Mouse (Mus musculus): ENCODE data around the gene Gm1113.

Gm1113 gene

DNA sequence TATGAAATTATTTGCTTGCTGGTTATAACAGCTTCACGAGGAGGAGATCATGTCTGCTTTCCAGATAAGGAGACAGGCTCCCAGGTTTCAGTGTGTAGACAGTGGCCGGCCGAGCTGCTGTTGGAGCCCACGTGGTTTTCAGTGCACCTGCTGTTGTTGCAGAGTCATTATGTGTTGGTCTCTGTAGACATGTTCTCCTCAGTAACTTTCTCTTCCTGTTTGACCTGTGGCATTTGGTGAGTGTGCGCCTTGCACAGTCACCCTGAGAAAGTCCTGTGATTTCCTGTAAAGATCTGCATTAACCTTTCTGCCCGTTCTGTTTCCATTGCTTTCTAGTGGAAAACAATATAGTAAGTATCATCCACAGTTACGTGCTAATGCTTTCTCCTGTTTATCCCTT is 42.7 kb downstream of the Gm1113 start:
- no peak for DNase-seq (ENCODE audit: low spot score)

DNA sequence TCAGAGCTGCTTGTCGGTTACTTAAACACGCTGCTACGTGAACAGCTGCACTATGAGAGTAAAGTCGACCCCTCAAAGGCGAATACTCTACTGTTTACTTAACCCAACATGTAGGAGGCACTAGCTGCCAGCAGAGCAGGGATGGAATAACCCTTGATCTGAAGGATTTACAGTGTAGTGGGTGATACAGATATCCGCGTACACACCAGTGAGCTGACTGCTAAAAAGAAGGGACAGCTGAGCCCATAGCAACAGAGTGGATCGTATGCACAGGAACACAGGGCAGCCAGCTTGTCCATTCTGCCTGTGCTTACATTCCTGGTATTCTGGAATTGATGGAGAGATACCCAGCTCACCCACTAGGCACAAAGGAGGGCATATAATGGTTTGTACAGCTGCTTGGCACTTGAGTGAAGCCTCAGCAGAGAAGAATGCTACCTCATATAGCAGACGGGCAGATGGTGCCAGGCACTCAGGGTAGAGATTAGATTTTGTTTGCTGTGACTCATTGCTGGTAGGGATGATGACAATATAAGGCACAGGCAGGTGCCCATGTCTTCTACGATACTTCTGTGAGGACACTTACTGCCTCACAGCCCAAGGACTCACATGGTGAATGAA is 43.9 kb downstream of the Gm1113 start:
- no peak for DNase-seq (ENCODE audit: low spot score)

DNA sequence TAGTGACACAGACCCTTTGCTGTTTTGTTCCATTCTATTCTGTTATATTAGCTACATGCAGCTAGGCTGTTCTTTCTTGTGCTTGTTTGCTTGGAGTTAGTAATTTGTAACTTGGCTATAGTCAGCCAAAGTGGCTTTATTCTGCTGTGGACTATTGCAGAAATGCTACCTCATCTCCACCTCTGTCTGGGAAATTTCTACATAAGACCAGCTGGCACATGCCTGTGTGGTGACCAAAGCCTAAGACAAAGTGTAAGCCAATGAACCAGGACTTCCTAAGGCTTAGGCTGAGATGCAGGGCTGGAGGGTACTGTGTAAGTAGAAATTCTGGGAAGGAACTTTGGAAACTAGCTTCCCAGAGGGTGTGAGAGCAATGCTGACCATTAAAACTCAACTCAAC is 49.2 kb downstream of the Gm1113 start:
- no peak for DNase-seq (ENCODE audit: low spot score)

DNA sequence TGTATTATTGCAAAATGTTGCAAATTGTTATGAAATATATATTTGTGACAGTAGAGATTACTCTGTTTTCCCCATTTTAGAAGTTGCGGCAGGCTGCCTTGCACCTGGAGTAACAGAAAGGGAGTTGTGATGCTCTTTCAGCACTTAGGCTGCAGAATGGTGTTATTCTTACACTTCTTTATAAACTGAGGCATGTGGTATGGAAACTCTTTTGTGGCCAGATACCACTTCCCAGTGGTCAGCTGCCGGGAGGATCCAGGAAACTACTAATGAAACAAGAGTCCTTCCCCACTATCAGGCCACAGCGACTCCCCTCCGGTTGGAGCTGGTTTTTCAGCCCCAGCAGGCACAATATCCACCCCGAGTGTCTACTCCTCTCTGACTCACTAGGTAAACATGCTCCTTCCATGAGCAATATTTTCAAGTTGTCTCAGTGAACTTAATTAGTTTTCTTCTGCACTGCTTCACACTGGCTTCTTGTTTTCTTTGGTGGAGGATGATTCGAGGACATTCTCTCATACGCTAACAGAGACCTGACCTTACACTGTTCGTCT is 50.7 kb downstream of the Gm1113 start:
- no peak for DNase-seq (ENCODE audit: low spot score)

DNA sequence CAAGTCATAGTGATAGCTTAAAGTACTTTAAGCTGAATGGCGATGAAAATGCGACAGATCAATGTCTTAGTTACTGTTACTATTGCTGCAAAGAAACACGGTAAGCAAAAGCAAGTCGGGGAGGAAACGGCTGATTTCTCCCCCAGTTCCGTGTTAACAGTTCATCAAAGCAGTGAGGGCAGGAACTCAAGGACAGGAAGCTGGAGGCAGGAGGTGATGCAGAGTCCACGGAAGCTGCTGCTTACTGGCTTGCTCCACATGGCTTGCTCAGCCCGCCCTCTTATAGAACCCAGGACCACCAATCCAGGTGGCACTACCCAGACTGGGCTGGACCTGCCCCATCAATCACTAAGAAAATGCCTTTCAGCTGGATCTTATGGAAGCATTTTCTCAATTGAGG is 58.5 kb downstream of the Gm1113 start:
- DNase-seq (ENCODE audit: low spot score): no peak

Data from ovary, postnatal 14 days (tissue).